Mouse (Mus musculus): ENCODE results near the gene Rnf34. TPM values are rescaled to one million over a fixed set of nuclear protein-coding genes. Genes with fewer than 3 reads are reported as not detected.
A peak's percentile ranks its signal among the peaks of the same experiment; 100 is the strongest.

Rnf34 gene
- total RNA-seq, 1 experiment = 26.1 TPM

- H3K27ac ChIP-seq (ENCODE audit: insufficient read depth, low read depth, low read length, poor library complexity, severe bottlenecking) = no peak overlapping the region
- 0 out of 2 replicates have a peak overlapping the region, but pooled peaks have one; percentile 12 for H3K9ac ChIP-seq (ENCODE audit: insufficient read depth, low read depth, low read length, poor library complexity, severe bottlenecking)
- in situ Hi-C loops (cut with MboI; ENCODE audit: low sequenced_read_pairs in 2 of 2, unreplicated experiment in 2 of 2) = no loop called here
- H3K4me1 ChIP-seq (ENCODE audit: control insufficient read depth in 2 of 2, insufficient read depth in 2 of 2, low read length in 2 of 2, poor library complexity in 1 of 2) = peaks cover 5 to 20% of the 10 kb centered on the region in 2 experiments; a peak in 3 of 4 replicates
- H3K9me3 ChIP-seq (ENCODE audit: control insufficient read depth, insufficient read depth, low read depth, low read length) = no peaks in the 10 kb centered on the region
- TF ChIP-seq ZC3H11A (IDR thresholded peaks at IDR 0.05; ENCODE audit: borderline replicate concordance, low read depth, low read length) = no peak
- no peak for TF ChIP-seq HCFC1 (IDR thresholded peaks at IDR 0.05; ENCODE audit: borderline replicate concordance, insufficient read depth, low read length)
- no peak for TF ChIP-seq MAFK (IDR thresholded peaks at IDR 0.05; ENCODE audit: insufficient read depth, low read depth, low read length)
- no peak for TF ChIP-seq CHD2 (IDR thresholded peaks at IDR 0.05; ENCODE audit: low read depth, low read length)
- TF ChIP-seq ZNF384 (IDR thresholded peaks at IDR 0.05; ENCODE audit: low read depth, low read length) = no peak
- no peak for DNase-seq (ENCODE audit: low read depth, low spot score)
- peaks cover 47% of the 10 kb centered on the region for H3K36me3 ChIP-seq (ENCODE audit: control insufficient read depth, insufficient read depth, low read length, poor library complexity, severe bottlenecking)
- H3K4me3 ChIP-seq (ENCODE audit: insufficient read depth in 1 of 2, low read depth in 1 of 2, low read length in 2 of 2, poor library complexity in 1 of 2, severe bottlenecking in 1 of 2) = peak overlapping the region in 1 of 2 experiments; percentile 10; a peak in 2 of 4 replicates
These were observed 32.6 kb downstream of the Rnf34 start for GRCm38 (mm10) chr5:122882256-122883050.

- H3K4me1 ChIP-seq (ENCODE audit: control insufficient read depth in 2 of 2, insufficient read depth in 2 of 2, low read length in 2 of 2, poor library complexity in 1 of 2) = peaks cover 5 to 20% of the 10 kb centered on the region in 2 experiments; a peak in 3 of 4 replicates
- H3K27ac ChIP-seq (ENCODE audit: insufficient read depth, low read depth, low read length, poor library complexity, severe bottlenecking) = no peak overlapping the region
- in situ Hi-C loops (cut with MboI; ENCODE audit: low sequenced_read_pairs in 2 of 2, unreplicated experiment in 2 of 2) = no loop called here
- H3K4me3 ChIP-seq (ENCODE audit: insufficient read depth in 1 of 2, low read depth in 1 of 2, low read length in 2 of 2, poor library complexity in 1 of 2, severe bottlenecking in 1 of 2) = no peak overlapping the region
- no peaks in the 10 kb centered on the region for H3K9me3 ChIP-seq (ENCODE audit: control insufficient read depth, insufficient read depth, low read depth, low read length)
- H3K9ac ChIP-seq (ENCODE audit: insufficient read depth, low read depth, low read length, poor library complexity, severe bottlenecking) = no peak overlapping the region
- TF ChIP-seq ZC3H11A (IDR thresholded peaks at IDR 0.05; ENCODE audit: borderline replicate concordance, low read depth, low read length) (no peak), MAFK (IDR thresholded peaks at IDR 0.05; ENCODE audit: insufficient read depth, low read depth, low read length) (no peak), CHD2 (IDR thresholded peaks at IDR 0.05; ENCODE audit: low read depth, low read length) (no peak), ZNF384 (IDR thresholded peaks at IDR 0.05; ENCODE audit: low read depth, low read length) (no peak), HCFC1 (IDR thresholded peaks at IDR 0.05; ENCODE audit: borderline replicate concordance, insufficient read depth, low read length) (no peak)
- H3K36me3 ChIP-seq (ENCODE audit: control insufficient read depth, insufficient read depth, low read length, poor library complexity, severe bottlenecking) = peaks cover 44% of the 10 kb centered on the region
- no peak for DNase-seq (ENCODE audit: low read depth, low spot score)
These were observed 33.4 kb downstream of the Rnf34 start for GRCm38 (mm10) chr5:122883237-122883636.

GRCm38 (mm10) chr5:122883652-122884235 lies 33.9 kb downstream of the Rnf34 start:
- Histone ChIP-seq H3K36me3 (ENCODE audit: control insufficient read depth, insufficient read depth, low read length, poor library complexity, severe bottlenecking) (peaks cover 41% of the 10 kb centered on the region), H3K9ac (ENCODE audit: insufficient read depth, low read depth, low read length, poor library complexity, severe bottlenecking) (no peak overlapping the region), H3K4me1 (ENCODE audit: control insufficient read depth in 2 of 2, insufficient read depth in 2 of 2, low read length in 2 of 2, poor library complexity in 1 of 2) (peaks cover 5 to 23% of the 10 kb centered on the region in 2 experiments; a peak in 3 of 4 replicates), H3K4me3 (ENCODE audit: insufficient read depth in 1 of 2, low read depth in 1 of 2, low read length in 2 of 2, poor library complexity in 1 of 2, severe bottlenecking in 1 of 2) (no peak overlapping the region), H3K9me3 (ENCODE audit: control insufficient read depth, insufficient read depth, low read depth, low read length) (no peaks in the 10 kb centered on the region), H3K27ac (ENCODE audit: insufficient read depth, low read depth, low read length, poor library complexity, severe bottlenecking) (no peak overlapping the region)
- TF ChIP-seq HCFC1 (IDR thresholded peaks at IDR 0.05; ENCODE audit: borderline replicate concordance, insufficient read depth, low read length) = no peak
- no peak for DNase-seq (ENCODE audit: low read depth, low spot score)
- in situ Hi-C loops (cut with MboI; ENCODE audit: low sequenced_read_pairs in 2 of 2, unreplicated experiment in 2 of 2) = no loop called here

GRCm38 (mm10) chr5:122884594-122885348 lies 34.9 kb downstream of the Rnf34 start:
- H3K9me3 ChIP-seq (ENCODE audit: control insufficient read depth, insufficient read depth, low read depth, low read length) = no peaks in the 10 kb centered on the region
- H3K4me3 ChIP-seq (ENCODE audit: insufficient read depth in 1 of 2, low read depth in 1 of 2, low read length in 2 of 2, poor library complexity in 1 of 2, severe bottlenecking in 1 of 2) = no peak overlapping the region
- in situ Hi-C loops (cut with MboI; ENCODE audit: low sequenced_read_pairs in 2 of 2, unreplicated experiment in 2 of 2) = no loop called here
- TF ChIP-seq CHD2 (IDR thresholded peaks at IDR 0.05; ENCODE audit: low read depth, low read length) (no peak), MAFK (IDR thresholded peaks at IDR 0.05; ENCODE audit: insufficient read depth, low read depth, low read length) (no peak), HCFC1 (IDR thresholded peaks at IDR 0.05; ENCODE audit: borderline replicate concordance, insufficient read depth, low read length) (no peak), ZNF384 (IDR thresholded peaks at IDR 0.05; ENCODE audit: low read depth, low read length) (no peak), ZC3H11A (IDR thresholded peaks at IDR 0.05; ENCODE audit: borderline replicate concordance, low read depth, low read length) (no peak)
- peaks cover 31% of the 10 kb centered on the region for H3K36me3 ChIP-seq (ENCODE audit: control insufficient read depth, insufficient read depth, low read length, poor library complexity, severe bottlenecking)
- H3K9ac ChIP-seq (ENCODE audit: insufficient read depth, low read depth, low read length, poor library complexity, severe bottlenecking) = no peak overlapping the region
- H3K4me1 ChIP-seq (ENCODE audit: control insufficient read depth in 2 of 2, insufficient read depth in 2 of 2, low read length in 2 of 2, poor library complexity in 1 of 2) = peaks cover 5 to 25% of the 10 kb centered on the region in 2 experiments; a peak in 3 of 4 replicates
- no peak overlapping the region for H3K27ac ChIP-seq (ENCODE audit: insufficient read depth, low read depth, low read length, poor library complexity, severe bottlenecking)
- no peak for DNase-seq (ENCODE audit: low read depth, low spot score)

Data from ES-E14 (cell line).